Mouse (Mus musculus): ENCODE data around the gene Stard8. TPM values are rescaled to one million over a fixed set of nuclear protein-coding genes. Genes with fewer than 3 reads are reported as not detected.
"Not testable (repeated sequence)": the region's sequence is repeated elsewhere in the genome, so short reads cannot be mapped to it uniquely, and the experiment has no call there.

Gene Stard8
- polyA plus RNA-seq, 1 experiment from 2014 or later: 3.6 TPM

GRCm38 (mm10) chrX:99078374-99078892, 75.4 kb downstream of the Stard8 start:
- H3K9ac ChIP-seq (ENCODE audit: low read depth, low read length); H3K9me3 ChIP-seq (ENCODE audit: control insufficient read depth); H3K4me3 ChIP-seq (ENCODE audit: low read depth, low read length); H3K27me3 ChIP-seq (replicated peaks; ENCODE audit: control insufficient read depth, insufficient read depth, low read length); H3K4me1 ChIP-seq (replicated peaks; ENCODE audit: control insufficient read depth, insufficient read depth, low read length); H3K4me2 ChIP-seq (replicated peaks; ENCODE audit: low read depth); H3K36me3 ChIP-seq (ENCODE audit: control insufficient read depth, insufficient read depth); H3K27ac ChIP-seq (ENCODE audit: low read depth, low read length): not testable (repeated sequence)
- peak; percentile 42; the same call in 1 of the 2 replicates for ATAC-seq
- WGBS: 76% methylated on average over 3 of the region's 7 CpGs
- 0 out of 2 replicates have a peak, but pooled peaks have one; percentile 7 for TF ChIP-seq CTCF (IDR thresholded peaks at IDR 0.05; ENCODE audit: low read depth)

- H3K4me1 ChIP-seq (replicated peaks; ENCODE audit: control insufficient read depth, insufficient read depth, low read length): no peaks in the 10 kb centered on the region
- WGBS: 64% methylated on average over 2 of the region's 2 CpGs
- TF ChIP-seq CTCF (IDR thresholded peaks at IDR 0.05; ENCODE audit: low read depth): no peak
- no peaks in the 10 kb centered on the region for H3K9me3 ChIP-seq (ENCODE audit: control insufficient read depth)
- H3K27me3 ChIP-seq (replicated peaks; ENCODE audit: control insufficient read depth, insufficient read depth, low read length): no peaks in the 10 kb centered on the region
- ATAC-seq: no peak
- H3K9ac ChIP-seq (ENCODE audit: low read depth, low read length): no peak overlapping the region
- no peak overlapping the region for H3K4me2 ChIP-seq (replicated peaks; ENCODE audit: low read depth)
- no peak overlapping the region for H3K4me3 ChIP-seq (ENCODE audit: low read depth, low read length)
- H3K36me3 ChIP-seq (ENCODE audit: control insufficient read depth, insufficient read depth): no peaks in the 10 kb centered on the region
- no peak overlapping the region for H3K27ac ChIP-seq (ENCODE audit: low read depth, low read length)
These were observed 89.7 kb downstream of the Stard8 start for GRCm38 (mm10) chrX:99092704-99093103.

GRCm38 (mm10) chrX:99111088-99111724, 108.2 kb downstream of the Stard8 start:
- TF ChIP-seq CTCF (IDR thresholded peaks at IDR 0.05; ENCODE audit: low read depth): 0 out of 2 replicates have a peak, but pooled peaks have one; percentile 14
- not testable (repeated sequence) for H3K36me3 ChIP-seq (ENCODE audit: control insufficient read depth, insufficient read depth); H3K9me3 ChIP-seq (ENCODE audit: control insufficient read depth); ATAC-seq; H3K4me2 ChIP-seq (replicated peaks; ENCODE audit: low read depth); H3K27me3 ChIP-seq (replicated peaks; ENCODE audit: control insufficient read depth, insufficient read depth, low read length); H3K9ac ChIP-seq (ENCODE audit: low read depth, low read length); H3K4me1 ChIP-seq (replicated peaks; ENCODE audit: control insufficient read depth, insufficient read depth, low read length); H3K4me3 ChIP-seq (ENCODE audit: low read depth, low read length); H3K27ac ChIP-seq (ENCODE audit: low read depth, low read length)
- WGBS: 79% methylated on average over 7 of the region's 10 CpGs

- H3K36me3 ChIP-seq (ENCODE audit: control insufficient read depth, insufficient read depth): no peaks in the 10 kb centered on the region
- no peak for ATAC-seq
- WGBS: 84% methylated on average over 5 of the region's 5 CpGs
- no peaks in the 10 kb centered on the region for H3K4me1 ChIP-seq (replicated peaks; ENCODE audit: control insufficient read depth, insufficient read depth, low read length)
- no peak overlapping the region for H3K4me2 ChIP-seq (replicated peaks; ENCODE audit: low read depth)
- no peak overlapping the region for H3K4me3 ChIP-seq (ENCODE audit: low read depth, low read length)
- H3K27ac ChIP-seq (ENCODE audit: low read depth, low read length): no peak overlapping the region
- H3K27me3 ChIP-seq (replicated peaks; ENCODE audit: control insufficient read depth, insufficient read depth, low read length): no peaks in the 10 kb centered on the region
- no peaks in the 10 kb centered on the region for H3K9me3 ChIP-seq (ENCODE audit: control insufficient read depth)
- TF ChIP-seq CTCF (IDR thresholded peaks at IDR 0.05; ENCODE audit: low read depth): no peak
- H3K9ac ChIP-seq (ENCODE audit: low read depth, low read length): no peak overlapping the region
These were observed 116.5 kb downstream of the Stard8 start for GRCm38 (mm10) chrX:99119510-99119909.

Other genes starting within 250 kb of the Stard8 start
- gene Ophn1, start 112.2 kb upstream of the Stard8 start, polyA plus RNA-seq (2015; fragmentation: Nextera tagmentation; extraction: Ambion mirVana): 4.8 and 5.2 TPM in 2 replicates
- gene Yipf6, start 66.9 kb upstream of the Stard8 start, polyA plus RNA-seq (2015; fragmentation: Nextera tagmentation; extraction: Ambion mirVana): 28.3 and 32.3 TPM in 2 replicates
- 12.5 and 13.0 TPM in 2 replicates for gene Efnb1, start 132.9 kb downstream of the Stard8 start, polyA plus RNA-seq (2015; fragmentation: Nextera tagmentation; extraction: Ambion mirVana)